Mouse (Mus musculus): ENCODE results near the gene Ncapd2. TPM values are rescaled to one million over a fixed set of nuclear protein-coding genes. Genes with fewer than 3 reads are reported as not detected.

The Ncapd2 gene
- polyA plus RNA-seq, 1 experiment, result 34.7 TPM

- no peak overlapping the region for H3ac ChIP-seq (ENCODE audit: control insufficient read depth, insufficient read length)
- H3K36me3 ChIP-seq (ENCODE audit: control insufficient read depth, insufficient read depth), result peaks cover 31% of the 10 kb centered on the region
- peak overlapping the region; percentile 15 for H3K4me3 ChIP-seq
- TF ChIP-seq MAX (IDR thresholded peaks at IDR 0.05; ENCODE audit: low read depth), result no peak
- TF ChIP-seq USF1 (IDR thresholded peaks at IDR 0.05; ENCODE audit: low read depth), result no peak
- TF ChIP-seq REST (IDR thresholded peaks at IDR 0.05; ENCODE audit: insufficient read depth, insufficient read length), result no peak
- no peak for TF ChIP-seq SRF (IDR thresholded peaks at IDR 0.05; ENCODE audit: control insufficient read depth, insufficient read length, low read depth)
- no peak for TF ChIP-seq POLR2A (IDR thresholded peaks at IDR 0.05; ENCODE audit: insufficient read length, low read depth)
- no peak for TF ChIP-seq E2F4 (IDR thresholded peaks at IDR 0.05; ENCODE audit: insufficient read depth)
- no peak for TF ChIP-seq MYOG (IDR thresholded peaks at IDR 0.05; ENCODE audit: control insufficient read depth in 1 of 3, insufficient read depth in 1 of 3, insufficient read length in 2 of 3, low read depth in 2 of 3)
- no peak for TF ChIP-seq CEBPB (IDR thresholded peaks at IDR 0.05; ENCODE audit: insufficient read depth, poor library complexity, severe bottlenecking)
- no peak for TF ChIP-seq TCF3 (IDR thresholded peaks at IDR 0.05; ENCODE audit: insufficient read length, low read depth)
- H3K79me2 ChIP-seq (ENCODE audit: control insufficient read depth, insufficient read depth), result no peaks in the 10 kb centered on the region
- H3K4me2 ChIP-seq (ENCODE audit: low read depth), result peak overlapping the region; percentile 51
- H3K27me3 ChIP-seq (ENCODE audit: control insufficient read depth, insufficient read depth, insufficient read length), result no peaks in the 10 kb centered on the region
These were observed 35.0 kb downstream of the Ncapd2 start for GRCm38 (mm10) chr6:125156491-125156890.

- H3ac ChIP-seq (ENCODE audit: control insufficient read depth, insufficient read length), result no peak overlapping the region
- H3K4me2 ChIP-seq (ENCODE audit: low read depth), result peak overlapping the region; percentile 51
- H3K27me3 ChIP-seq (ENCODE audit: control insufficient read depth, insufficient read depth, insufficient read length), result no peaks in the 10 kb centered on the region
- peak overlapping the region; percentile 15 for H3K4me3 ChIP-seq
- TF ChIP-seq USF1 (IDR thresholded peaks at IDR 0.05; ENCODE audit: low read depth) (no peak), REST (IDR thresholded peaks at IDR 0.05; ENCODE audit: insufficient read depth, insufficient read length) (no peak), TCF12 (IDR thresholded peaks at IDR 0.05; ENCODE audit: insufficient read depth, poor library complexity, severe bottlenecking) (no peak), TCF3 (IDR thresholded peaks at IDR 0.05; ENCODE audit: insufficient read length, low read depth) (no peak), CEBPB (IDR thresholded peaks at IDR 0.05; ENCODE audit: insufficient read depth, poor library complexity, severe bottlenecking) (no peak), MYOG (IDR thresholded peaks at IDR 0.05; ENCODE audit: control insufficient read depth in 1 of 3, insufficient read depth in 1 of 3, insufficient read length in 2 of 3, low read depth in 2 of 3) (no peak), E2F4 (IDR thresholded peaks at IDR 0.05; ENCODE audit: insufficient read depth) (no peak), POLR2A (IDR thresholded peaks at IDR 0.05; ENCODE audit: insufficient read length, low read depth) (no peak), POLR2AphosphoS2 (IDR thresholded peaks at IDR 0.05; ENCODE audit: insufficient read length, low read depth) (no peak), MYOD1 (IDR thresholded peaks at IDR 0.05; ENCODE audit: control insufficient read depth in 1 of 3, insufficient read length in 2 of 3, low read depth in 2 of 3) (no peak)
- peaks cover 33% of the 10 kb centered on the region for H3K36me3 ChIP-seq (ENCODE audit: control insufficient read depth, insufficient read depth)
- H3K79me2 ChIP-seq (ENCODE audit: control insufficient read depth, insufficient read depth), result peaks cover 10% of the 10 kb centered on the region
These were observed 36.2 kb downstream of the Ncapd2 start for GRCm38 (mm10) chr6:125155262-125155661.

GRCm38 (mm10) chr6:125154550-125154949 is 37.0 kb downstream of the Ncapd2 start:
- no peak for TF ChIP-seq REST (IDR thresholded peaks at IDR 0.05; ENCODE audit: insufficient read depth, insufficient read length)
- TF ChIP-seq CEBPB (IDR thresholded peaks at IDR 0.05; ENCODE audit: insufficient read depth, poor library complexity, severe bottlenecking), result 0 out of 2 replicates have a peak, but pooled peaks have one; percentile 10
- no peak for TF ChIP-seq TCF3 (IDR thresholded peaks at IDR 0.05; ENCODE audit: insufficient read length, low read depth)
- no peaks in the 10 kb centered on the region for H3K27me3 ChIP-seq (ENCODE audit: control insufficient read depth, insufficient read depth, insufficient read length)
- peaks cover 16% of the 10 kb centered on the region for H3K79me2 ChIP-seq (ENCODE audit: control insufficient read depth, insufficient read depth)
- H3K36me3 ChIP-seq (ENCODE audit: control insufficient read depth, insufficient read depth), result peaks cover 26% of the 10 kb centered on the region
- peak overlapping the region; percentile 15 for H3K4me3 ChIP-seq
- H3K4me2 ChIP-seq (ENCODE audit: low read depth), result peak overlapping the region; percentile 66
- no peak overlapping the region for H3ac ChIP-seq (ENCODE audit: control insufficient read depth, insufficient read length)

GRCm38 (mm10) chr6:125153682-125154081 is 37.8 kb downstream of the Ncapd2 start:
- Histone ChIP-seq H3ac (ENCODE audit: control insufficient read depth, insufficient read length) (no peak overlapping the region), H3K4me2 (ENCODE audit: low read depth) (peak overlapping the region; percentile 66), H3K36me3 (ENCODE audit: control insufficient read depth, insufficient read depth) (peaks cover 19% of the 10 kb centered on the region), H3K4me3 (peak overlapping the region; percentile 15), H3K79me2 (ENCODE audit: control insufficient read depth, insufficient read depth) (peaks cover 16% of the 10 kb centered on the region), H3K27me3 (ENCODE audit: control insufficient read depth, insufficient read depth, insufficient read length) (no peaks in the 10 kb centered on the region)
- TF ChIP-seq TCF3 (IDR thresholded peaks at IDR 0.05; ENCODE audit: insufficient read length, low read depth), result no peak
- peak; percentile 2 for TF ChIP-seq POLR2AphosphoS2 (IDR thresholded peaks at IDR 0.05; ENCODE audit: insufficient read length, low read depth)
- TF ChIP-seq POLR2A (IDR thresholded peaks at IDR 0.05; ENCODE audit: insufficient read length, low read depth), result peak; percentile 8

GRCm38 (mm10) chr6:125153018-125153389 is 38.5 kb downstream of the Ncapd2 start:
- peak overlapping the region; percentile 66 for H3K4me2 ChIP-seq (ENCODE audit: low read depth)
- no peaks in the 10 kb centered on the region for H3K27me3 ChIP-seq (ENCODE audit: control insufficient read depth, insufficient read depth, insufficient read length)
- TF ChIP-seq POLR2AphosphoS2 (IDR thresholded peaks at IDR 0.05; ENCODE audit: insufficient read length, low read depth) (peak; percentile 67), REST (IDR thresholded peaks at IDR 0.05; ENCODE audit: insufficient read depth, insufficient read length) (no peak)
- H3K36me3 ChIP-seq (ENCODE audit: control insufficient read depth, insufficient read depth), result peaks cover 16% of the 10 kb centered on the region
- peaks cover 16% of the 10 kb centered on the region for H3K79me2 ChIP-seq (ENCODE audit: control insufficient read depth, insufficient read depth)
- H3ac ChIP-seq (ENCODE audit: control insufficient read depth, insufficient read length), result no peak overlapping the region
- H3K4me3 ChIP-seq, result peak overlapping the region; percentile 15
